Mouse (Mus musculus) neutrophil, adult 5-6 weeks (primary cell): ENCODE measurements around the gene Ddx27. TPM values are rescaled to one million over a fixed set of nuclear protein-coding genes. Genes with fewer than 3 reads are reported as not detected.

Experiments used
- ATAC-seq: fragments of 151-379, 151-347 bp; 2 replicates; pipeline ENCODE4 v1.8.0; 2017; ENCODE audit warnings: mild to moderate bottlenecking, moderate TSS enrichment; ENCODE audit not compliant: insufficient number of reproducible peaks, poor library complexity, low FRiP score, severe bottlenecking; ENCODE audit errors: extremely low read depth
- total RNA-seq: library from RNA; stranded (forward); fragments of 200-1000 nt; gene quantifications from 2 replicates; pipeline ENCODE4 v1.2.3, GENCODE M21; 2017

Ddx27 gene
- total RNA-seq, 1 experiment from 2014 or later = 51.3 TPM

DNA sequence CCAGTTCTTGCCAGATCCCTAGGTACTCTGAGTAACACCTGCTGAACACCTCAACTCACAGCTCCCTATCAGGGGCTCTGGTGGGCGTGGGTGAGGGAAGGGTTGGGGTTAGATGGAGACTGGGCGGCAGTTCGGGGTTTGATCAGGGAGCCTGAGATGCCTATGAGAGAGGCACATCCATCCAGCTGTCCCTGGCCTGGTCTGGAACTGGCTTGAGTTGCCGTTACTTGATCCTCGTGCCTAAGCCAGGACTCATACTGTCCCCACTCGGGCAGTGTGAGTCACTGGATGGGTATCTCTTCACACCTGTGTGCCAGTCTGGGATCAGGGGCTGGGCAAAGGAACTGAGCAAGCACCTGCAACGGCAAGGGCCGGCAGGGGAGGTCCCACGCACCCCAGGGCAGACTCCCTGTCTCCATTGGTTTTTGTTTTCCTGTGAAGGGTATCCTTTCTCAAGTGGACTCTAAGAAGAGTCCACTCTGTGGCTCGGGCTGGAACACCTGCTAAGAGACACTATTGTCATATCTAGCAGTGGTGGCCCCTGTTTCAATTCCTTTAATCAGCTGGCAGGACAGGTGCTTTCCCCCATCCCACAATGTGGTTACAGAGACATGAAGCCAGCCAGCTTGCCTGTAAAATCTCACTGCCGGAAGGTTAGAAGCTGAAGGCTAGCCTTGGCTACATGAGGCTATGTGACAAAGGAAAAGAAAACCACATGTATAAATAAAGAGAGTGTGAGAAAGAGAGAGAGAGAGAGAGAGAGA, 62.4 kb downstream of the Ddx27 start:
- ATAC-seq = no peak

DNA sequence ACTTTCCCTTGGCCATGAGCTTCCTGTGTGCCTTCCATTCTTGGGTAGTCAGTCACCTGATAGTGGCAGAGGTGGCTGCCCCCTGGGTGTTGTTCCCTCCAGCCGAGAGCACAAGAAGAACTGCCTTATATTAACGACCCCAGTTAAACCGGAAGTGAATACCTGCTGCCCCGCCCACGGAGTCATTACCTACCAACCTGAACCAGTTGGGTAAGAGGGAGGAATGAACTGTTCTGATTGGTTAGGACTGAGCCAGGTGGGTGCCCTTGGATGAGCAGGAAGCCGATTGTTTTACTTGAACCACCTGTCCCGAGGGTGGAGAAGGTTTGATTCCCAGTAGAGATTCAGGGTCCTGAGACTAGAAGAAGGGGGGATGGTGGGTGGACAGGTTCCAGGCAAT, 63.5 kb downstream of the Ddx27 start:
- ATAC-seq = no peak

DNA sequence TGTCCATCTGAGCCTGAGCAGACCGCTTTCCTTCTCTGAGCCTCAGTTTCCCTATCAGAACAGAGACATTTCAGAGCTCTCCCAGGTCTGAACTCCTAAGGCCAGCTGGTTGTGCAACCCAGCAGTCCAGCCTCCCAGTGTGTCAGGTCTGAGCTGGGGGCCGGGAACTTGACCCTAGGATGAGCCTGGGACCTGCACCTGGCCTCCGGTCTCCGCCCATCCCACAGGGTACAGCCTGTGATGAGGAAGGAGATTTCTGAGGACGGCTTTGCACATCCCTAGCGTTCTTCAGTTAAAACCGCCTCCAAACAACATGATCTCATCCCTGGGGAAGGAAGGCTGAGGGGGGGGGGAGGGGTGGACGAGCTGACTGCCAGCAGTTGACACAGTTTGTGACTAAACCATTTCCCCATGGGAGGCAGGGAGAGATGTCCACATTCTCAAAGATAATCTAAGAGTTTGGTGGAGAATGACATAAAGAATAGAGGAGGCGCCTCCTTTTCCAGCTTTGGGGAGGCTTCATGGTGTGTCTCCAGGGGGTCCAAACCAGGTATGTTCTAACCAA, 64.0 kb downstream of the Ddx27 start:
- no peak for ATAC-seq

DNA sequence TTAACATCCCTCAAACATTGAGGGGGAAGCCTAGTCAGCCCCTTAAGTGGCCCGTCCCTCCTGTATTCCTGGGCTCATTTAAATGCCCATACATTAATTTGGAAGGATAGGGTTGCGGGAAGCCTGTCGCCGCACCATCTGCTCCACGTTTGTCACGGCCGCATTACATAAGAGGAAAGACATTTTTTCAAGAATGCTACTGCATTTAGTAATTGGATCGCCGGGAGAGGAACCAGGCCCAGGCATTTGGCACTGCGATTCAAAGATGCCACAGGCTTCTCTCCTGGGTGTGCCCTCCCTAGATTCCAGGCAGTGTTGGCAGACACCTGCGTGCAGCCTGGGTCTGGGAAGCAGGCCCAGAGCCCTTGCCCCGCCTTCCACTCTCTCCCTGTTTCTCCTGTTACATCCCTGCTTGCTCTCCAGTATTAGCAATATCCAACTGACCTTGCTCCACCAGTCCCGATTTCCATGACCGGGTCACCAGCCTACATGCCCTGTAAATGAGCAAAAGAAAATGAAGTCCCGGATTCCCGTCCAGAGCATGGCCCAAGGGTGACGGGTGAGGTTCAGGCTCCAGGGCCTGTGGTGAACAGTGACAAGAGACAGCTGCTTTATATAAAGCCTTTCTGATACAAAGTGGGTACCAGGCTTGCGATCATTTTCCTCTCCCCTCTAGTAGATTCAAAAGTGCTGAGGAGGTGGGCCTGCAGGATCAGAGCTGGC, 64.7 kb downstream of the Ddx27 start:
- no peak for ATAC-seq

DNA sequence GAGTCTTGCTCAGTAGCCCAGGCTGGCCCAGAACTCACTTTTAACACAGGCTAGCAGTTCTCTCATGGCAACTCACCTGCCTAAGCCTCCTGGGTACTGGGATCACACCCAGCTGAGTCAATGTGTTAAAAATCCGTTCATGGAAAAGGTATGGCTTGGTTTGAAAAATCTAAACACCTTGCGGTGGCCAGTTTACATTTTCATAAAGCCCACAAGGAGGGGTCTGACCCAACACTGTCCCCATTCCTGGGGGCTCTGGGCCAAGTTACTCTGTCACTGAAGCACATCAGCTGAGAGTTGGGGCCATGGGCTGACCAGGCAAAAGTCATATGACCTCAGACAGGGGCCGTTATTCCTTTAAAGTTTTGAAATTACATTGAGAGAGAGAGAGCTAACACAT, 65.4 kb downstream of the Ddx27 start:
- no peak for ATAC-seq

DNA sequence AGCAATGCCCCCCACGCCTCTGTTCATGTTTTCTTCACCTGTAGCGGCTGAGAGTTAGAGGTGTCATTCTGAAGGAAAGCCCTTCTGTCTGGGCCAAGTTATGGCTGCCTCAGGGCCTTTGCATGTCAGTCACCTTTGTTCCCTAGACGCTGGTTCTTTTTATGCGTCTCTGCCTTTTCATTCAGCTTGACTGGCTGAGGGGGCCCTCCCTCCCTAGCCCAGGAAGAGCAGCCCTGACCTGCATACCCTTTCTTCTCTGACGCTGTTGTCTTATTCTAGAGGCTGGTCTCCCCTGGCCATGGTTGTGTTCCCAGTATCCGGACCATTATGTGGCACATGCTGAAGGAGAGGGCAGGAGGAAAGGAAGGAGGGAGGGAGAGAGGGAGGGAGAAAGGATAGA, 66.1 kb downstream of the Ddx27 start:
- peak; percentile 21; the same call in 1 of the 2 replicates for ATAC-seq

DNA sequence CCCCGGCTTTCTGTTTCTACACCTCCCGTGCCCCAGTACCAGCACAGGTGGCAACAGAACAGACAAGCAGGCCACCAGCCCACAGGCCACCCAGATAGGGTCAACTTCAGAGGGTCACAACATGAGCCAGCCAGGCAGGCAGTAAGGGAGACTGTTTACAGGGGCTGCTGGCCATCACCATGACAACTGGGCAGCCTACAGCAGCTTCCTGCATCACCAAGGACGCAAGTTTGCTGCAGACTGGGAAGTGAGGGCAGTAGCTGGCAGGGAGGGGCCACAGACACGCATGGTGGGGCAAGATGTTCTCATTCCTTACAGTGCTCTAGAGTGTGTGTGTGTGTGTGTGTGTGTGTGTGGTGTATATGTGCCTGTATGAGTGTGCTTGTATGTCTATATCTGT, 66.6 kb downstream of the Ddx27 start:
- ATAC-seq = peak; percentile 88

Other genes with a start within 250 kb of the Ddx27 start
- 6.1 and 6.8 TPM in 2 replicates for gene Trp53rkb, start 222.7 kb upstream of the Ddx27 start, total RNA-seq
- gene Arfgef2, start 209.6 kb upstream of the Ddx27 start, total RNA-seq = 33.4 and 35.9 TPM in 2 replicates
- gene Cse1l, start 109.2 kb upstream of the Ddx27 start, total RNA-seq = 95.3 and 99.6 TPM in 2 replicates
- gene Stau1, start 18.9 kb upstream of the Ddx27 start, total RNA-seq = 64.5 and 67.0 TPM in 2 replicates
- 60.8 and 65.7 TPM in 2 replicates for gene Znfx1, start 47.8 kb downstream of the Ddx27 start, total RNA-seq
- gene Kcnb1, start 175.0 kb downstream of the Ddx27 start, total RNA-seq = 6.4 and 9.6 TPM in 2 replicates
- gene Ptgis, start 225.4 kb downstream of the Ddx27 start, total RNA-seq = not detected in 2 replicates